Mouse (Mus musculus) cortical plate, adult 2 months (tissue): ENCODE measurements around the gene Smndc1.

ENCODE experiments used
- CTCF ChIP-seq: fragments of 200-500 bp; IDR thresholded peaks from 2 replicates; pipeline ENCODE4 v1.5.1; 2011; ENCODE audit warnings: mild to moderate bottlenecking, control low read depth, low read length; ENCODE audit not compliant: insufficient read depth; ENCODE audit errors: extremely low read depth
- POLR2A ChIP-seq: fragments of 200-500 bp; IDR thresholded peaks from 2 replicates; pipeline ENCODE4 v1.6.1; 2011; ENCODE audit warnings: mild to moderate bottlenecking, low read length, control low read depth; ENCODE audit not compliant: insufficient read depth; ENCODE audit errors: extremely low read depth

GRCm38 (mm10) chr19:53389851-53390431 is 437 bp downstream of the Smndc1 start:
- no peak for TF ChIP-seq CTCF
- TF ChIP-seq POLR2A = no peak
